Mouse (Mus musculus) lung, adult 2 months (tissue): ENCODE results near the gene Rassf1. TPM values are rescaled to one million over a fixed set of nuclear protein-coding genes. Genes with fewer than 3 reads are reported as not detected.

Experiments used
- DNase-seq: peaks from one replicate; pipeline ENCODE4 v3.0.0; 2022
- H3K4me1 ChIP-seq: fragments of 200-500 bp; 2 replicates; pipeline ENCODE4 v1.6.1; 2011; ENCODE audit warnings: low read length; ENCODE audit not compliant: control insufficient read depth, insufficient read depth
- H3K4me3 ChIP-seq: fragments of 200-500 bp; replicated peaks from 2 replicates; pipeline ENCODE3; 2011; ENCODE audit warnings: low read depth, mild to moderate bottlenecking, control low read depth, low read length; ENCODE audit errors: extremely low read depth
- CTCF ChIP-seq: fragments of 200-500 bp; IDR thresholded peaks from 2 replicates; pipeline ENCODE4 v1.5.1; 2011; ENCODE audit warnings: mild to moderate bottlenecking, low read length, control low read depth; ENCODE audit not compliant: insufficient read depth
- POLR2A ChIP-seq: fragments of 200-500 bp; IDR thresholded peaks from 2 replicates; pipeline ENCODE4 v1.6.1; 2011; ENCODE audit warnings: low read depth, mild to moderate bottlenecking, control low read depth, low read length, borderline replicate concordance; ENCODE audit errors: extremely low read depth
- WGBS: fragments of 180-500 bp; shearing (Covaris S2); methylation state at CpG from one replicate; pipeline ENCODE4 v1.1.7; 2018; 5-methylcytosine and 5-hydroxymethylcytosine counted together
- polyA plus RNA-seq: library from polyadenylated mRNA; depleted of rRNA; stranded (reverse); fragments of >200 nt; gene quantifications from 2 replicates; pipeline ENCODE4 v1.2.3, GENCODE M21; 2012

Gene Rassf1
- polyA plus RNA-seq, 1 experiment: 45.5 TPM

- no peak for TF ChIP-seq POLR2A
- no peak for TF ChIP-seq CTCF
- Histone ChIP-seq H3K4me3 (no peak overlapping the region), H3K4me1 (peaks cover 15% of the 10 kb centered on the region; the same call in 1 of the 2 replicates)
- no peak for DNase-seq
- 93% methylated on average over 14 of the region's 14 CpGs for WGBS
Observed at GRCm38 (mm10) chr9:107579023-107579900, 27.9 kb downstream of the Rassf1 start.

DNA sequence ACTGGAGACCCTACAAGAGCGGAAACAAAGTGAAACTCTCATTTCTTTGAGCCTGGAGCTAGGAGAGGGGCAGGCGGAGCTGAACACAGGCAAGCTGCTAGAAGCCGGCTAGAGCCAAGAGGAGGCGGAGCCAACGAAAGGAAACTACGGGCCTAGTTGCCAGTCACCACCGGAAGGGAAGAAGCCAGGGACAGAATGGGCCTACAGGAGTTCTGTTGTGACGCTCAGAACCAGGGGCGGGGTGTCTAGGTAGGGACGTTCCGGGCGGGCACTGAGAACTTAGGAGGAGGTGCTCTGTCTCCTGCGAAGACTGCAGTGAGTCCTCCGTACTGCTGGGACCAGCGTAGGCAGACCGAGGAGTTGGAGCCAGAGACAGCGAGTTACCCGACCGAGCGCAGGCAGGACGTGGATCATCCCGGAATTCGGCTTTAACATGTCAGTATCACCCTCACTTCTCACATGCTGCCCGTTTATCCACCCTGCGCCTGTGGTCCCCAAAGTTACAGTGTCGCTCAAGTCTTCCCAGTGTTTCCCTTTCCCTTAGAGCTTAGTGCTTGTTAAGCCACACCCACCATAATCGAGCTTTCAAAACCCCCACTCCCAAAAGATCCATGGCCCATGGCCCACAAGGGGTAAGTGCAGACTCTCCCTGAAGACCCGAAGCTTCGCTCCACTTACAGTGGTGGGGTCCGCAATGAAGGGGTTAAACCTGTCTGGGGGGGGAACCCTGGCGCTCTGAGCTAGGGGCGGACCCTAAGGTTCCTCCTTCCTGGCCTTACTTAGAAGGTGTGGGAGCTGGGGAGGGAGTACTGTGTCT is 29.4 kb downstream of the Rassf1 start, which contains the start of gene Hyal3:
TSS of gene Hyal3 (plus strand) at position 318 of the 817 bp plus-strand sequence.
- DNase-seq: peak; percentile 86
- WGBS: under 1% methylated on average over 32 of the region's 32 CpGs
- TF ChIP-seq CTCF (no peak), POLR2A (peak; percentile 96; the same call in 1 of the 2 replicates)
- Histone ChIP-seq H3K4me3 (peak within 1 kb of the TSS; percentile 86), H3K4me1 (peaks cover 15% of the 10 kb centered on the region; the same call in 1 of the 2 replicates)

GRCm38 (mm10) chr9:107581584-107581983 is 30.2 kb downstream of the Rassf1 start:
- peak overlapping the region; percentile 86 for H3K4me3 ChIP-seq
- WGBS: 58% methylated on average over 4 of the region's 4 CpGs
- TF ChIP-seq POLR2A (no peak), CTCF (no peak)
- no peak for DNase-seq
- H3K4me1 ChIP-seq: peaks cover 11% of the 10 kb centered on the region; the same call in 1 of the 2 replicates

GRCm38 (mm10) chr9:107582509-107583062 is 31.2 kb downstream of the Rassf1 start:
- Histone ChIP-seq H3K4me1 (peaks cover 9% of the 10 kb centered on the region; the same call in 1 of the 2 replicates), H3K4me3 (no peak overlapping the region)
- DNase-seq: no peak
- TF ChIP-seq CTCF (no peak), POLR2A (no peak)
- WGBS: 77% methylated on average over 7 of the region's 7 CpGs

DNA sequence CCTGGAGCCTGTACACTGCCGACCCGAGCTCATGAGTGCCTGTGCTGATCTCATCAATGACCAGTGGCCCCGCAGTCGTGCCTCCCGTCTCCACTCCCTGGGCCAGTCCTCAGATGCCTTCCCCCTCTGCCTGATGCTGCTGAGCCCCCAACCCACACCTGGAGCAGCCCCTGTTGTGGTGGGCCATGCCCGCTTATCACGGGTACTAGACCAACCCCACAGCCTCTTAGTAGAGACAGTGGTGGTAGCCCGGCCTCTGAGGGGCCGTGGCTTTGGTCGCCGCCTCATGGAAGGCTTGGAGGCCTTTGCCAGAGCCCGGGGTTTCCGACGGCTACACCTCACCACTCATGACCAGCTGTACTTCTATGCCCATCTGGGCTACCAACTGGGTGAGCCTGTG is 31.8 kb downstream of the Rassf1 start:
- TF ChIP-seq CTCF (no peak), POLR2A (no peak)
- DNase-seq: no peak
- 90% methylated on average over 14 of the region's 14 CpGs for WGBS
- Histone ChIP-seq H3K4me3 (no peak overlapping the region), H3K4me1 (peaks cover 7% of the 10 kb centered on the region; the same call in 1 of the 2 replicates)

DNA sequence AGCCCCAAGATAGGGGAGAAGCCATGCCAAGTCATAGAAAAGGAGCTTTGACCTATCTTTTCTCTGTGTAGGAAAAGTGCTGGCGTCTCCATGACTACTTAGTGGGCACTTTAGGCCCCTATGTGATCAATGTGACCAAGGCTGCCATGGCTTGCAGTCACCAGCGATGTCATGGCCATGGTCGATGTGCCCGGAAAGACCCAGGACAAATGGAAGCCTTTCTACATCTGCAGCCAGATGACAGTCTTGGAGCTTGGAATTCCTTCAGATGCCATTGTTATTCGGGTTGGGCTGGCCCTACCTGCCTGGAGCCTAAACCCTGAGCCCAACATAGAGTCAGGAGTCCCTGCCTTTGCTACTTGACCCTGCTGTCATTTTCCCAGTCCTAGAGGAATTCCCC is 35.1 kb downstream of the Rassf1 start:
- no peak for TF ChIP-seq POLR2A
- TF ChIP-seq CTCF: no peak
- peaks cover 9% of the 10 kb centered on the region for H3K4me1 ChIP-seq
- 81% methylated on average over 5 of the region's 5 CpGs for WGBS

DNA sequence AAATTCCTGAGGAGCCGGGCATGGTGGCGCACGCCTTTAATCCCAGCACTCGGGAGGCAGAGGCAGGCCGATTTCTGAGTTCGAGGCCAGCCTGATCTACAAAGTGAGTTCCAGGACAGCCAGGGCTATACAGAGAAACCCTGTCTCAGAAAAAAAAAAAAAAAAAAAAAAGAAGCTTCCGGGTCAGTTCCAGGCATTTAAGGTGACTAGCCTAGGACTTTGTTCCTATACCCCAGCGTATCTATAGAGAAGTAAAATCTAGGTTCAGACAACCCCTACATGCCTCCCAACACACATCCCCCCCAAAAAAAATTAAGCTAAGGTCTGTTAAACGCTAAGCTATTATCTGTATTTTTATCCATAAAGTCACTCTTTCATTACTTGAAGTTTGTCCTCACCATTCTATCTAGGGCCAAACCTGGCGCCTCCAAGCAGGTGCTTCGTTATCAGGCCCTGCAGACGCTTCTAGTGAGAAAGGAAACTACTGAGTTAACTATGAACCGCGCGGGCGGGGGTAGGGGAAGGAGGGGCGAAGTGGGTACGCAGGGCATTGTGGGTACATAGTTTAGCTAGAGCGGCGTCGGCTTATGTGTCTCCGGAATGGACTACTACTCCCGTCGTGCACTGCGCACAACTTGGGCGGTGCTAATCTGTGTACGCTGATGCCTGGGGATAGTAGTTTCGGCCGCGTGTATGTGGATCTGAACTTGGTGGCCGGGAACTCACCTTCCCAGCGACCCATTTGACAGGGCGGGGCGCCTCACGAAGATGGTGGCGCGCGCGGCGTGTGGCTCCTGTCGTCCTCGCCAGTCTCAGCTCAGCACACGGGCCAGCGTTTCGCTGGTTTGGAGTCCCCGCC is 35.8 kb downstream of the Rassf1 start, which contains the start of gene Ifrd2:
TSS of gene Ifrd2 (plus strand) at position 669 of the 859 bp plus-strand sequence.
- Histone ChIP-seq H3K4me1 (peaks cover 7% of the 10 kb centered on the region), H3K4me3 (peak within 1 kb of the TSS; percentile 72)
- TF ChIP-seq POLR2A (no peak), CTCF (no peak)
- DNase-seq: peak; percentile 95
- WGBS: 9% methylated on average over 46 of the region's 46 CpGs

More for the DNA sequence above, 35.1 kb downstream of the Rassf1 start:
- no peak for DNase-seq
- H3K4me3 ChIP-seq: no peak overlapping the region

DNA sequence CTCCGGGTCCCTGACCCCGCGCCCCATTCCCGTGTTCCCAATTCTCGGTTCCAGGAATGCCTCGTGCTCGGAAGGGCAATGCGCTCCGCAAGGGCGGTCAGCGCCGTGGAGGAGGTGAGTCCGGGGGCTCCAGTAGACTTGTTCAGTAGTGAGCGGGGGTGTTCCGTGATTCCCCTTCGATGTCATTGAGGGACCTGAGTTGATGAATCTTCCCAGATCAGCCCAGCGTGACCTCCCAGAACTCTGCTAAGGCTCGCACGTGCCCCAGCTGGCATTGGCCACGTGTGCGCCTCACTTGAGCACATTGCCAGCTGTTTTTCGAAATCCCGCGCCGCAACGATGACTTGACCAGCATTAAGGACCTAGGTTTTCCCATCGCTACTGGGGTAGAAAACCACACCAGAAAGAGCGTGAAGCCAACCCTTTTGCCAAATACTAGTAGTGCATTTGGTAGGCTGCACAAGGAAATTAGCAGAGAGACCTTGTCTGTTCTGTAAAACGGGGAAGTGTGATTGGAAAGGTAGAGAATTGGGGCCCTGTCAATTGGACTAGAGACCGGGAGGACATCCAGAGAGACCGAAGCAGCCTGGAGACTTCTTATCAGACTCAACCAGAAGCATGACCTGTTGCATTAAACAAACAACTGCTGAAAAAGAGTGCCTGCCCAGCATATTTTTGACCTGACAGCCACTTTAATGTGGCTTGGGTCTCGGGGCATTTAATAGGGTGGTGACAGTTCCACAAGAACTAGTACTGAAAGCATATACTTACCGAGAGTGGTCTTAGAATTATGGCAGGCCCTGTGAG is 36.7 kb downstream of the Rassf1 start:
- Histone ChIP-seq H3K4me3 (peak overlapping the region; percentile 72), H3K4me1 (peaks cover 7% of the 10 kb centered on the region)
- no peak for DNase-seq
- 2% methylated on average over 33 of the region's 33 CpGs for WGBS
- no peak for TF ChIP-seq POLR2A
- TF ChIP-seq CTCF: no peak
